Mouse (Mus musculus): ENCODE measurements around the gene Nxnl1.
A peak's percentile ranks its signal among the peaks of the same experiment; 100 is the strongest.
"Not testable (repeated sequence)": the region's sequence is repeated elsewhere in the genome, so short reads cannot be mapped to it uniquely, and the experiment has no call there.

Gene Nxnl1

DNA sequence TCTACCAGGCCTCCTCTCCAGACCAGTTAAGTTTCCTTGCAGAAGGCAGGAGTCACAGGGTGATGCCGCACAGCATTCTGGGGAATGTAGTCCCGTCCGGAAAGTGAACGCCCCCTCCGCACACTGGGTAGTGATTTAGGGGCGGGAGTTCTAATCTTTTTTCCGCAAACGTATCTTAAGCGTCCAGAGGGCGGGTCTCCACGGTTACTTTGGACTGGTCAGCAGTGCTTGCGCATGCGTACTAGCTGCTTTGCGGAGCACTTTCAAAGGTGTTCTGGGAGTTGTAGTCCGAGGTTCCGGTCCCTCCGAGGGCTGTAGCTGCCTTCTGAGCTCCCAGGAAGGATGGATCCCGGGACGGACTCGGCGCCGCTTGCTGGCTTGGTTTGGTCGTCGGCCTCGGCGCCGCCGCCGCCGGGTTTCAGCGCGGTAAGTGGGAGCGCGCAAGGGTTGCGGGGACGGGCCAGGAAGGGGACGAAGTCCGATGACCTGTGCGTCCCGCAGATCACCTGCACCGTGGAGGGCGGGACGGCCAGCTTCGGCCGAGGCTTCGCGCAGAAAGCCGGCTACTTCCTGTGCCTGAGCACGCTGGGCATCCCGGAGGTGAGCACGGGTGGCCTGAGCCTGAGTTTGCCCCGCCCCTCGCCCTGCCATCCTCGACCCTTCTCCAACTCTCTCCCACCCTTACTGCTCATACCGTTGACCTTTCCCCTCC is 23.6 kb downstream of the Nxnl1 start, which contains the start of gene Mvb12a:
Gene Mvb12a, plus strand, starts transcription at position 291 of the 712 bp plus-strand sequence.
- Histone ChIP-seq H3K36me3 (ENCODE audit: insufficient read depth, low read length) (peaks cover 30% of the 10 kb centered on the region), H3K4me3 (replicated peaks; ENCODE audit: low read length) (peak within 1 kb of the TSS; percentile 97), H3K27me3 (ENCODE audit: insufficient read depth, low read length) (peaks cover 28% of the 10 kb centered on the region), H3K4me1 (replicated peaks; ENCODE audit: low read depth, low read length) (peaks cover 29% of the 10 kb centered on the region), H3K9me3 (ENCODE audit: low read length) (no peaks in the 10 kb centered on the region)
- TF ChIP-seq CTCF (conservative IDR thresholded peaks at IDR 0.05; ENCODE audit: low read length) (no peak), NANOG (IDR thresholded peaks at IDR 0.05; ENCODE audit: borderline replicate concordance, low read length) (no peak; the same call in 1 of the 2 replicates), POU5F1 (IDR thresholded peaks at IDR 0.05; ENCODE audit: borderline replicate concordance, low read length) (no peak)

DNA sequence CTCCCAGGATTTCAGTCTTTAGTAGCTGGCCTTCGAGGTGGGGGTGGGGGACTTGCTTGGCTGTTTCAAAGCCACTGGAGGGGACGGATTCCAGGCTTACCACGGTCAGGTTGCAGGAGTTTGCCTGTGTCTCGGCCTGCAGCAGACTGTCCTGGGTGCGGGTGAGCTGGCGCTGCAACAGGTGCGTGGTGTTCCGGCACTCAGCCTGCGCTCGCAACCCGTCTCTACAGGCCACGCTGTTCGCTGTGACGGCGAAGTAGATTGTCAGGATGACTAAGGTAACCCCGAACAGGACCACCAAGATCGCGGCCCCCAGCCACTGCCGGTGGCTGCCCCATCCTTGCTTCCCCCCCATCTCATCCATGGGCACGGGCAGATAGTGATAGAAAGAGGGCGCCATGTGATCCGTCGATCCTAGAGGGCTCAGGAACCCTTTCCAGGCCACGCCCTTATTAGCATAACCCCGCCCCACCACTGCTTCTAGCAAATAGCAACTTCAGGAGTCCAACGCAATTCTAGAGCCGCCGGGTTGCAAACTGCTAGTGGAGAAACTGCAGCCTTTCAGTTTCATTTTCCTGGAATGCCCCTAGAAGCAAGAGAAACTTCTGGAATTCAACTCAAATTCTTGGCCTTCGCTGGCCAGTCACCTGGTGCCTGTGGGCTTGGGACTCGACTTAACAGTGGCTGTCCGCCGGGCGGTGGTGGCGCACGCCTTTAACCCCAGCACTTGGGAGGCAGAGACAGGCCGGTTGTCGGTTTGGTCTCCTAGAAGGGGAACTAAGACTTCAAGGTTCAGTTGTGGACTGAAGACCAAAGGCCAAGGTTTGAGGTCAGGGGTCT is 29.2 kb downstream of the Nxnl1 start, which contains the start of gene Bst2:
Gene Bst2, minus strand, starts transcription at position 429 of the 840 bp plus-strand sequence.
- TF ChIP-seq NANOG (IDR thresholded peaks at IDR 0.05; ENCODE audit: borderline replicate concordance, low read length) (no peak), CTCF (conservative IDR thresholded peaks at IDR 0.05; ENCODE audit: low read length) (no peak), POU5F1 (IDR thresholded peaks at IDR 0.05; ENCODE audit: borderline replicate concordance, low read length) (no peak)
- peaks cover 15% of the 10 kb centered on the region for H3K36me3 ChIP-seq (ENCODE audit: insufficient read depth, low read length)
- H3K4me3 ChIP-seq (replicated peaks; ENCODE audit: low read length) = peak within 1 kb of the TSS; percentile 81
- H3K9me3 ChIP-seq (ENCODE audit: low read length) = no peaks in the 10 kb centered on the region
- H3K27me3 ChIP-seq (ENCODE audit: insufficient read depth, low read length) = peaks cover 55% of the 10 kb centered on the region
- peaks cover 58% of the 10 kb centered on the region for H3K4me1 ChIP-seq (replicated peaks; ENCODE audit: low read depth, low read length)

DNA sequence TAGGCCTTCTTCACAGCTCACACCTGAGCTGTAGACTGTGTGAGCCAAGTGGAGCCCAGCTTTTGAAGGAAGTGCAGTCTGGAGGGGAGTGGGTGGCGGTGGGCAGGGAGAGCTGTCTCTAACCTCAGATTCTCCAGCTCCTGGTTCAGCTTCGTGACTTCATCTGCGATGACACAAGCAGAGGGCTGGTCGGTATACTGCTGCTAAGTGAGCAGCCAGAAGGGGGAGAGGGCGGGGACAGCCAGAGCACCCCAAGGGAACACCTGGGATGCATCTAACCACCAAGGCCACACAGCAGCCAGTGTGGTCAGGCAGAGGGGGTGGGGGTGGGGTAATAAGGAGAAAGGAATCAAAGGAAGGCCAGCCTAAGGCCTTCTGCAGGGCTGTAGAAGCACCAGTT is 30.7 kb downstream of the Nxnl1 start:
- Histone ChIP-seq H3K27me3 (ENCODE audit: insufficient read depth, low read length) (peaks cover 50% of the 10 kb centered on the region), H3K4me3 (replicated peaks; ENCODE audit: low read length) (peak overlapping the region; percentile 81), H3K4me1 (replicated peaks; ENCODE audit: low read depth, low read length) (peaks cover 56% of the 10 kb centered on the region), H3K9me3 (ENCODE audit: low read length) (no peaks in the 10 kb centered on the region), H3K36me3 (ENCODE audit: insufficient read depth, low read length) (peaks cover 15% of the 10 kb centered on the region)
- no peak for TF ChIP-seq CTCF (conservative IDR thresholded peaks at IDR 0.05; ENCODE audit: low read length)
- no peak for TF ChIP-seq NANOG (IDR thresholded peaks at IDR 0.05; ENCODE audit: borderline replicate concordance, low read length)
- no peak for TF ChIP-seq POU5F1 (IDR thresholded peaks at IDR 0.05; ENCODE audit: borderline replicate concordance, low read length)

DNA sequence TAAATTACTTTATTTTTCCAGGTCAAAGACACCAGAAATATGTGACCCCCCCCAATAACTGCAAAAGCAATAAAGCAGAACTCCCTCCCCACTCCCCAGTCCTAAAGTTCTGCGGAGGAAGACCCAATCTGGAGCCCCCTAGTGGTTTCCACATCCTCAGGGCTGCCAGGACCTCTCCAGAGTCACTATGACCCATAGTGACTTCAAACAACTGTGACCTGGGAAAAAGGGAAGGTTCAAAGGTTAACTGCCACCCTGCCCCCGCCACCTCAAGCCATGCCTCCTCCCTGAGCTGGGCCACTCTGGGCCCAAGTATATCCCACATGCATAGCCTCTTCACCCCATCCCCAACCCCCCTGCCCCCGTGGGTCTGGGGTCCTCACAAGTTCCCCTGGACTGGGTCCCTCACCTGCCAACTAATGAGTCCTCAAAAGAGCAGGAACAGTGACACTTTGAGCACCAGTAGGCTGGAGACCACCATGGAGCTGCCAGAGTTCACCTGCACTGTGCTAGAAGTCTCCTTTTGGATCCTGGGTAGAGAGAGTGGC is 32.1 kb downstream of the Nxnl1 start:
- TF ChIP-seq CTCF (conservative IDR thresholded peaks at IDR 0.05; ENCODE audit: low read length) (peak; percentile 25), POU5F1 (IDR thresholded peaks at IDR 0.05; ENCODE audit: borderline replicate concordance, low read length) (no peak), NANOG (IDR thresholded peaks at IDR 0.05; ENCODE audit: borderline replicate concordance, low read length) (no peak)
- H3K27me3 ChIP-seq (ENCODE audit: insufficient read depth, low read length) = peaks cover 41% of the 10 kb centered on the region
- peaks cover 69% of the 10 kb centered on the region for H3K4me1 ChIP-seq (replicated peaks; ENCODE audit: low read depth, low read length)
- H3K9me3 ChIP-seq (ENCODE audit: low read length) = no peaks in the 10 kb centered on the region
- H3K36me3 ChIP-seq (ENCODE audit: insufficient read depth, low read length) = peaks cover 15% of the 10 kb centered on the region
- H3K4me3 ChIP-seq (replicated peaks; ENCODE audit: low read length) = no peak overlapping the region

DNA sequence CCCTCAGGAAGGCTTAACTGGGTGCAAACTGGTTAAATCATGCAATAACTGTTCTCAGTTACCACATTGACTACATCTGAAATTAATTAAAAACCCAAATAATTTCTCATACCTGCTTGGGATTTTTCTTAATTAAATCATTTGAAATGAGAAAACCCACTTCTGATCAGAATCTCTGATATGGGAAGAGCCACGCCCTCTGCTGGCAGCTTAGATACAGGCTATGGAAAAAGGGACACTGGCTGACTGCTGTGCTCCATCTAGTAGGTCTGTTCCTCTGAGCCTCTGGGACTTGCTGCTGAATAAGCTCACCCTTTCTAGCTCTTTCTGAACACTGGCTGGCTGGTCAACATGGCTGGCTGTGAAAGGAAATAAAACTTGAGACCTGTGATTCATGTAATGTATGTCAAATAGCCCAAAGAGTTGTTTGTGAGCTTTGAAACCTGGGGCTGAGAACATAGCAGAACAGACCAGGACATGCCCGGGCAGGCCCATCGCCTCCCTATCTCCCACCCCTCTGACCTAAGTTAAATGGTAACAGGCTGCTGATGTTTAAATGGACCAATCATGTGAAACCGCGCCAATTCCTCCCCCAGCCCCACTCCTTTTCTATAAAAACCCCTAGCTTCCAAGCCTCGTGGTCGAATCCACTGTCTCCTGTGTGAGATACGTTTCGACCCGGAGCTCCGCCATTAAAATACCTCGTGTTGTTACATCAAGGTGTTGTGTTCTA is 35.5 kb downstream of the Nxnl1 start:
- H3K36me3 ChIP-seq (ENCODE audit: insufficient read depth, low read length) = peaks cover 14% of the 10 kb centered on the region
- H3K27me3 ChIP-seq (ENCODE audit: insufficient read depth, low read length) = peaks cover 33% of the 10 kb centered on the region
- peaks cover 73% of the 10 kb centered on the region for H3K4me1 ChIP-seq (replicated peaks; ENCODE audit: low read depth, low read length)
- peak; percentile 60 for TF ChIP-seq CTCF (conservative IDR thresholded peaks at IDR 0.05; ENCODE audit: low read length)
- peak overlapping the region; percentile 39; the same call in 1 of the 2 replicates for H3K4me3 ChIP-seq (replicated peaks; ENCODE audit: low read length)
- H3K9me3 ChIP-seq (ENCODE audit: low read length) = not testable (repeated sequence)

DNA sequence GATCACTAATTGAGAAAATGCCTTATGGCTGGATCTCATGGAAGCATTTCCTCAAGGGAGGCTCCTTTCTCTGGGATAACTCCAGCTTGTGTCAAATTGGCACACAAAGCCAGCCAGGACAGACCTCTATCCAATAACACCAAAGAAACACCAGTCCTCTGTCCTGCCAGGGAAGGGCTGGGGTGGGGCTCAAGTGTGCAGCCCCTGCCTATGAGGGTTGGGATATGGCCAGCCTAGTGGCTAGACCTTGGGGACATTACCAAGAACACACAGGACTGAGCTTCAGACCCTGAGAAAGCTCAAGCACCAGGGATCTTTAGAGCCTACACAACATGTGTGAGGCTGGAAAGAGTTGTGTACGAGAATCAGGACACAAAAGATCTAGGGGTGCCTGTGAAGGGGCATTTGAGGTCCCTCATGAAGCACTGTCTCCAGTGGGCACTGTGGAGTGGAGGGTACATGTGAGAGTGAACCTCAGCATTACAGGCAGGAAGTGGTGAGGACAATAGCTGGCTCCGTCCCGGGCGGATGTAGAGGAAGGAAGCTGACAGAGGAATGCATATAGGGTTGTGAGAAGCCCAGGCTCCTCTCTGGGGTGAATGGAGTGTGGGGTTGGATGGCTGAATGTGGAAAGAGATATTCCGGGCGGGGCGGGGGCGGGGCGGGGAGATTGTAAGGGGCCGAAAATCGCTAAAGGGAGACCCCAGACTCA is 37.9 kb downstream of the Nxnl1 start:
- no peaks in the 10 kb centered on the region for H3K36me3 ChIP-seq (ENCODE audit: insufficient read depth, low read length)
- peaks cover 70% of the 10 kb centered on the region for H3K4me1 ChIP-seq (replicated peaks; ENCODE audit: low read depth, low read length)
- H3K27me3 ChIP-seq (ENCODE audit: insufficient read depth, low read length) = peaks cover 45% of the 10 kb centered on the region
- H3K9me3 ChIP-seq (ENCODE audit: low read length) = no peaks in the 10 kb centered on the region
- no peak overlapping the region; the same call in 1 of the 2 replicates for H3K4me3 ChIP-seq (replicated peaks; ENCODE audit: low read length)
- TF ChIP-seq NANOG (IDR thresholded peaks at IDR 0.05; ENCODE audit: borderline replicate concordance, low read length) = no peak
- no peak for TF ChIP-seq POU5F1 (IDR thresholded peaks at IDR 0.05; ENCODE audit: borderline replicate concordance, low read length)
- no peak for TF ChIP-seq CTCF (conservative IDR thresholded peaks at IDR 0.05; ENCODE audit: low read length)

DNA sequence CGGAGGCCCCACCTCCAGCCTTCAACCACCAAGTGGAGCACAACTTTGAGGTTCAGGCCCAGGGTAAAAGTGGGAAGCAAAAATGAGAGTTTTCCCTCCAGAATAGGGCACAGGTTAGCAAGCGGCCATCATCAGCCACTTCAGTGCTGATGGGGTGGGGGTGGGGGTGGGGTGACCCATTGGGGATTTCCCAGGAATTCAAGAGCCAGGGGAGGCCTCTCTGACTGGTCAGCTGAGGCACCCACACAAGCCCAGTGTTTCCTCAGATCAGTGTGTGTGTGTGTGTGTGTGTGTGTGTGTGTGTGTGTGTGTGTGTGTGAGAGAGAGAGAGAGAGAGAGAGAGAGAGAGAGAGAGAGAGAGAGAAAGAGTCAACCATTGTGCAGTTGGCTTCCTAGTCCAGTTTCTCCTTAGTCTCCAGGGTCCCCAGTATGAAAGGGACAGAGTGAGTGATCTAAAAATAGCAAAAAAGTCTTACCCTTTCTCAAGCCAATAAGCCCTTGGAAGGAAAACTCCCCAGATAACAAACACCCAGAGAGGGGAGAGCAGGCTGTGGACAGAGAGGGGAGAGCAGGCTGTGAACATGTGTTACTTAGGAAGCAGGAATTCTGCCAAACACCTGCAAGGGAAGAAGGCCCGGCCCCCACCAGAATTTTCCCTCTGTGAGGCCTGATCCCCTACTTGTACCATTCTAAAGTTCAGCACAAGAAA is 39.1 kb downstream of the Nxnl1 start:
- Histone ChIP-seq H3K36me3 (ENCODE audit: insufficient read depth, low read length) (no peaks in the 10 kb centered on the region), H3K9me3 (ENCODE audit: low read length) (no peaks in the 10 kb centered on the region), H3K27me3 (ENCODE audit: insufficient read depth, low read length) (peaks cover 55% of the 10 kb centered on the region), H3K4me3 (replicated peaks; ENCODE audit: low read length) (no peak overlapping the region), H3K4me1 (replicated peaks; ENCODE audit: low read depth, low read length) (peaks cover 72% of the 10 kb centered on the region)
- no peak for TF ChIP-seq CTCF (conservative IDR thresholded peaks at IDR 0.05; ENCODE audit: low read length)
- no peak for TF ChIP-seq NANOG (IDR thresholded peaks at IDR 0.05; ENCODE audit: borderline replicate concordance, low read length)
- no peak for TF ChIP-seq POU5F1 (IDR thresholded peaks at IDR 0.05; ENCODE audit: borderline replicate concordance, low read length)
